Mouse (Mus musculus): ENCODE measurements at regions not wholly inside any gene's neighbourhood (a gene's known extent, or its start where the extent isn't known, plus 50 kb on each side); places are given as distances from the start of the nearest gene placed in this dataset.

GRCm38 (mm10) chr17:88336140-88336769 is 104.3 kb upstream of the Foxn2 start:
- no peak for DNase-seq (ENCODE audit: extremely low read depth, insufficient read length, low spot score)

GRCm38 (mm10) chr17:88337649-88338404 is 102.7 kb upstream of the Foxn2 start:
- no peak for DNase-seq (ENCODE audit: extremely low read depth, insufficient read length, low spot score)

- no peak for DNase-seq (ENCODE audit: extremely low read depth, insufficient read length, low spot score)
These were observed 99.4 kb upstream of the Foxn2 start for GRCm38 (mm10) chr17:88341141-88341540.

- no peak for DNase-seq (ENCODE audit: extremely low read depth, insufficient read length, low spot score)
These were observed 98.9 kb upstream of the Foxn2 start for GRCm38 (mm10) chr17:88341599-88341998.

- DNase-seq (ENCODE audit: extremely low read depth, insufficient read length, low spot score), result no peak
These were observed 97.3 kb upstream of the Foxn2 start for GRCm38 (mm10) chr17:88343091-88343783.

- DNase-seq (ENCODE audit: extremely low read depth, insufficient read length, low spot score), result no peak
These were observed 95.1 kb upstream of the Foxn2 start for GRCm38 (mm10) chr17:88345433-88345832.

- no peak for DNase-seq (ENCODE audit: extremely low read depth, insufficient read length, low spot score)
These were observed 93.6 kb upstream of the Foxn2 start for GRCm38 (mm10) chr17:88346896-88347295.

- DNase-seq (ENCODE audit: extremely low read depth, insufficient read length, low spot score), result no peak
These were observed 90.6 kb upstream of the Foxn2 start for GRCm38 (mm10) chr17:88349825-88350460.

GRCm38 (mm10) chr17:88350986-88351385 is 89.5 kb upstream of the Foxn2 start:
- no peak for DNase-seq (ENCODE audit: extremely low read depth, insufficient read length, low spot score)

GRCm38 (mm10) chr17:88352960-88353359 is 87.6 kb upstream of the Foxn2 start:
- no peak for DNase-seq (ENCODE audit: extremely low read depth, insufficient read length, low spot score)

- DNase-seq (ENCODE audit: extremely low read depth, insufficient read length, low spot score), result no peak
These were observed 79.3 kb upstream of the Foxn2 start for GRCm38 (mm10) chr17:88361161-88361560.

- no peak for DNase-seq (ENCODE audit: extremely low read depth, insufficient read length, low spot score)
These were observed 78.1 kb upstream of the Foxn2 start for GRCm38 (mm10) chr17:88362404-88362803.

- no peak for DNase-seq (ENCODE audit: extremely low read depth, insufficient read length, low spot score)
These were observed 72.6 kb upstream of the Foxn2 start for GRCm38 (mm10) chr17:88367876-88368275.

- no peak for DNase-seq (ENCODE audit: extremely low read depth, insufficient read length, low spot score)
These were observed 70.5 kb upstream of the Foxn2 start for GRCm38 (mm10) chr17:88369971-88370370.

- DNase-seq (ENCODE audit: extremely low read depth, insufficient read length, low spot score), result no peak
These were observed 69.8 kb upstream of the Foxn2 start for GRCm38 (mm10) chr17:88370676-88371075.

- no peak for DNase-seq (ENCODE audit: extremely low read depth, insufficient read length, low spot score)
These were observed 62.0 kb upstream of the Foxn2 start for GRCm38 (mm10) chr17:88378505-88378904.

- no peak for DNase-seq (ENCODE audit: extremely low read depth, insufficient read length, low spot score)
These were observed 61.1 kb upstream of the Foxn2 start for GRCm38 (mm10) chr17:88379389-88379788.

GRCm38 (mm10) chr17:88381106-88381505 is 59.4 kb upstream of the Foxn2 start:
- no peak for DNase-seq (ENCODE audit: extremely low read depth, insufficient read length, low spot score)

GRCm38 (mm10) chr17:88383447-88383846 is 57.1 kb upstream of the Foxn2 start:
- DNase-seq (ENCODE audit: extremely low read depth, insufficient read length, low spot score), result no peak

- DNase-seq (ENCODE audit: extremely low read depth, insufficient read length, low spot score), result no peak
These were observed 52.0 kb upstream of the Foxn2 start for GRCm38 (mm10) chr17:88388441-88388951.
